Mouse (Mus musculus) heart, postnatal 0 days (tissue): ENCODE measurements at regions not wholly inside any gene's neighbourhood (a gene's known extent, or its start where the extent isn't known, plus 50 kb on each side); places are given as distances from the start of the nearest gene placed in this dataset.

Experiments
- CTCF ChIP-seq: IDR thresholded peaks from 2 replicates; pipeline ENCODE4 v1.5.1; 2016; ENCODE audit warnings: antibody characterized with exemption, control low read depth, low read depth
- EP300 ChIP-seq: IDR thresholded peaks from 2 replicates; pipeline ENCODE4 v1.6.1; 2016; ENCODE audit warnings: antibody characterized with exemption, low read depth

GRCm38 (mm10) chr7:70948281-70948680 is 403.0 kb downstream of the Gm10295 start:
- TF ChIP-seq EP300 = no peak
- TF ChIP-seq CTCF = no peak
